Mouse (Mus musculus) mouse embryonic stem cell (cell line): ENCODE results near the gene Ppip5k1.
"Not testable (repeated sequence)": the region's sequence is repeated elsewhere in the genome, so short reads cannot be mapped to it uniquely, and the experiment has no call there.

Experiments used
- in situ Hi-C, 2 experiments: fragments of 300-500 bp; cut with MboI; formaldehyde crosslinking; loops; 1 replicate in 1 of 2; 3 replicates in 1 of 2; pipeline ENCODE4 v1.14.3; 2019 to 2020; ENCODE audit warnings: low sequenced_read_pairs in 2 of 2, low pct_unique_long_range_greater_than_20kb in 1 of 2, mixed read lengths in 1 of 2; ENCODE audit not compliant: unreplicated experiment in 1 of 2

Gene Ppip5k1

DNA sequence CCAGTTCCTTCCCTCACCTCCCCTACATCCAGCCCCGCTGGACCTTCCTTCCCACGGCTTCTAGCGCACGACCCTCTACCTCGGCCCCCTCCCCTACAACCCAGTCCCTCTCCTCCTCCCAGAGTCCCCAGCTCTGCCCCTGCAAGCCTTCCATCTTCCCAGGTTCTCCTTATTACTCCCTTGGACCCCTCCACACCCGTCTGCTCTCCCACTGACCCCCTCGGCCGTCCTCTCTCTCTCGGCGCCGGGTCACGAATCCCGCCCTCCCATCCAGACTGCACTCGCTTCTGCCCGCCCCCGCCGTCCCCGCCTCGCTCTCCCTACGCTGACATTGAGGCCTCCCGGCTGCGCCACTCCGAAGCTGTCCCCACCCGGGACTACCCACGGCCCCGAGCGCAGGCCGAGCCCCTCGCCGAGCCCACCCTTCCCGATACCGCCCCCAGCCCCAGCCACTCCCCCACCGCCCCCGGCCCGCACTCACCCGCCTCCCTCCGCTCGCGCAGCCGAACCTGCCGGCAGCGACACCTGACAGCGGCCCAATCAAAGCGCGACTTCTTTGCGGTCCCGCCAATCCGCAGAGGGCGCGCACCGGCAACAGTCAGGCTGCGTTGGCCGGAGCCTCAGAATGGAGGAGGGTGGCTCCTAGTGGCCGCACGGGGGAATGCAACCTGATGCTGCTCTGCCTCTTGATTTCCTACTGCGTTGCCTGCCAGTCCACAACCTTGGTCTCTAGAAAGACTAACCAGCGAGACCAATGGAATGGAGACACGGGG is at the start of gene Ppip5k1:
Gene Ppip5k1 (minus strand): TSS at position 577 of the 773 bp plus-strand sequence.
- in situ Hi-C loops, result no loop called here

DNA sequence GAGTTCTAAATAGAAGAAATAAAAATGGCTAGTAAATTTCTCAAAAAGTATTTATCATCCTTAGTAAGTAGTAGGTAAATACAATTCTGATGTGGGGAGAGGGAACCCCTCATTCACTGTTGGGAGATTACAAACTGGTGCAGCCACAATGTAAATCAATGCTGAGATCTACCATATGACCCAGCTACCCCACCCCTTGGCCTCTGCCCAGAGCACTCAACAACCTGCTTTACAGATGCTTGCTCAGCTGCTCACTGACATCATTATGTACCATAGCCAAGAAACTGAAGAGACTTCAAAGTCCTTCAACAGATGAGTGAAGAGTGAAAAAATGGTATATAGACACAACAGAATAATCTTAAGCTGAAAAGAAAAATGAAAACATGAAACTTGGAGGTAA is 48.1 kb upstream of the Ppip5k1 start:
- in situ Hi-C loops, result loop anchor here (10.0 kb wide), 2 partner anchors 218 to 228 kb away; partner anchors contain the start of genes Tubgcp4 (in 1 of the 2) and Zscan29 (in 1 of the 2)

DNA sequence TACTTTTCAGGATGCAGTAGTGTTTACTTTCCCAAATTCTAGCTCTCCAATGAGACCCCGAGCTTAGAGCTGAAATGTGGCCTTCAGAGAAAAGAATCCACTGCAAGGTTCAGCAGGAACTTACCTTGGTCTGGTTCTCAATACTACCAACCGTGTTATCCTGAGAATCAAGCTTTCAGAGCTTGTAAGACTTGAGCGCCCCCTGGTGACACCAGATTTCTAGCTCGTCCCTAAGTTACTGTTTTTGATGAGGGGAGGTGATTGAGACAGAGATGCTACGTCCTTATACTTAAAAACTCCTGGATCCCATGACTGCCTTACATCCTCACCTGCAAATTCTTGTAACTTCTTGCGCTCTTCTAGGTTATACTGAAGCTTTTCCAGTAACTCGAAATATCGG is 41.4 kb upstream of the Ppip5k1 start:
- in situ Hi-C loops, result no loop called here

DNA sequence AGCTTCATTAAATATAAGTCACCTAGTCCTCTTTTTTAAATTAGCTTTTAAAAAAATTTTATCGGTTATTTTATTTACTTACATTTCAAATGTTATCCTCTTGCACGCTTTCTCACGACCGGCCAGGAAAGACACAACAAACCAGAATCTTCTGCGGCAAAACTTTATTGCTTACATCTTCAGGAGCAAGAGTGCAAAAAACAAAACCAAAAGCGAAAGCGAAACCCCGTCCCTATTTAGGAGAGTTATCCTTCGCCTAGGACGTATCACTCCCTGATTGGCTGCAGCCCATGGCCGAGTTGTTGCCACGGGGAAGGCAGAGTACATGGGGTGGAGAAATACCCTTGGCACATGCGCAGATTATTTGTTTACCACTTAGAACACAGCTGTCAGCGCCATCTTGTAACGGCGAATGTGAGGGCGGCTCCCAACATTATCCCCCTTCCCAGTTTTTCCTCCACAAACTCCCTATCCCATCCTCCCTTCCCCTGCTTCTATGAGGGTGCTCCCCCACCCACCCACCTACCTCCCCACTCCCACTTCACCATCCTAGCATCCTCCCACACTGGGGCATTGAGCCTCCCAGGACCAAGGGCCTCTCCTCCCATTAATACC is 31.9 kb upstream of the Ppip5k1 start, which contains the start of gene Strc:
Gene Strc (minus strand): TSS at position 208 of the 615 bp plus-strand sequence.
- in situ Hi-C loops, result not testable (repeated sequence)

DNA sequence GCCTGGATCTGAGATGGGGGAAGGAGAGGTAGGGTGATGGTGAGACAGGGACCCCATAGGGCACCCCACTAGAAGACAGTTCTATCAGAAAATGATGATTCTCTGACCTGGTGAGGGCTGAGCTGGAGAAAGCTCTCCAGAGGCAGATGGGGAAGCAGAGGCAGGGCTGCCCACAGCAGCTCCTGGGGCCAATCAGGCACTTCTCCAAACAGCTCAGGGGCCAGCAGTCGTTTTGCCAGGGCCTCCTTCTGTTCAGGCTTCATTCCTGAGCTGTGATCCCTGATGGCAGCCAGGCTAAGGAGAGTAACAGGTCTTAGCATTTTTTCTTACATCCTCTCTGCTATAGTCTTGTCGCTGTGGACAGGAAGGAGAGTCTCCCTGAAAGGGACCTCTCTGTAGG is 19.6 kb upstream of the Ppip5k1 start:
- in situ Hi-C loops, result no loop called here

DNA sequence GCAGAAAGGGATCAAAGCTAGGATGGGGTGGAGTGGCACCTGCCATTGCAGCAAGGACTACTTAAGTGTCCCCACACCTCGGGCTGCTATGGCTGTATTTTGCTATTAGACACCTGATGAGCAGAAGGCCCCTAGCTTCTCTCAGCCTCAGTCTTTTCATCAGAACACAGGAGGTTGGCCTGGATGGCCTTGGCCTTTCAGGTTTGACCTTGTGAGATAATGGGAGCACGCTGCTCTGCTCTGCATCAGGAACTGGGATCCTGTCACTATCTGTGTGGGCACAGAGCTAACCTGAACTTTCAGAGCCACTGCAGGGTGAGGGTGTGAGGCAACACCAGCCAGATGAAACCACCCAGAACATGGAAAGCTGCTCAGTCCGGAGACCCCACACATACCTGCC is 17.1 kb upstream of the Ppip5k1 start:
- in situ Hi-C loops, result no loop called here

DNA sequence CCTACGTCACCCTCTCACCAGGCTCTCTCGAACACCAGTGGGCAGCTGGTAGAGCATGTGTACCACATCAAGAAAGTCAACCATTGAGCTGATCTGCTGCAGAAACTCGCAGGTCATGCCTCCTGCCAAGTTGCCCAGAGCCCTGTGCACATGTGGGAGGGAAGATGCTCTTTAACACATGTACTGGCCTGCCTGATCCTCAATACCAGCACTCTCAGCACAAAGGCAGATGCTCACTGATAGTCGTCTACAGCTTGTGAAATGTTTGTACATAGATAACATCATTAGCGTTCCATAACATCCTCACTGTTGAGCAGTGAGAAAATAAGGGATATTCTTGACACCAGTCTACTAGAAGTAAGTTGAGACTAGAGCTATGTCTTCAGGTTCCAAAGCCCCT is 15.7 kb upstream of the Ppip5k1 start:
- in situ Hi-C loops, result no loop called here

DNA sequence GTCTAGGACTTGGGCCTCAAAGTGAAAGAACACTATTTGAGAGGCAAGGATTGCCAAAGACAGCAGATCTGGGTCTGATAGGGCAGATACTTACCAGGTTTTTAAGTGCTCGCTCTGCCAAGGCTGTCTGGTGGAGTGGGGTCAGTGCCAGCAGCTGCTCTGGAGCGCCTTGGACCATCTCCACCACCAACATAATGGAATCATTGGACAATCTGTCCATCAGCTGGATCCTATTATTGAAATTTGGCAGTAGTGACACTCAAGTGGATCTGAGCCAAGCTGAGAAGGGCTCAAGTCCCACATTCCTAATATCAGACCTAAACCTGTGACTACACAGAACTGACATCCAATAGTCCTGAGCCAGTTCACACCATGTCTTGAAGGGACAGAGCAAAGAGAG is 13.6 kb upstream of the Ppip5k1 start:
- in situ Hi-C loops, result no loop called here

DNA sequence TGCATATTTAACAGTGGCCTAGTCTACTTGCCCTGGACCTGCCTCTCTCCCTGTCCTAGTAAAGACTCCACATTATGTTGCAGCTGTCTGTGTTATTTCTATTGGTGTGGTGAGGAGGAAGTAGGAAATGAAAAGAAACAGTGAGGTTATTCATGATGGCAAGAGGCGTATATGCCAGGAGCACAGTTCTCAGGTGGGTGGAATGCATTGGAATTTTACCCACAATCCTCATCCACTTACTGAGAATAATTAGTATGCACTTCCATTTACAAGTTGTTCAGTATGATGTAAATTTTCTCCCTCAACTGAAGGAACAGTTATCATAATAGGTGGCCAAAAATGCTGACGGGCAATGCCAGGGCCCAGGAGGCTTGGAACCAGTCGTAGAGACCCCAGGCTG is 8.5 kb upstream of the Ppip5k1 start:
- in situ Hi-C loops, result no loop called here

DNA sequence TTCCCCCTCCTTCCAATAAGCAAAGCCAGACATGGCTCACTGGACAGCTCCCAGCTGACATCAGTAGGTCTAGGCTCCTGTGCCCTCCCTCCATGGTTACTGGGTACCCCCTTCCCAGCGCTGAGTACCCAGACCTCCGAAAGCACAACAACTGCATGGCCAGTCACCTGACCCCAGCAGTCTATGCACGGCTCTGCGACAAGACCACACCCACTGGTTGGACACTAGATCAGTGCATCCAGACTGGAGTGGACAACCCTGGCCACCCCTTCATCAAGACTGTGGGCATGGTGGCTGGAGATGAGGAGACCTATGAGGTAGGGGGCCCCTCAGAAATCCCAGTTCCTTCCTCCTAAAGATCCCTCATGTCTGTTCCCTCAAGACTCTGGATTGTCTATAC is 4.3 kb upstream of the Ppip5k1 start:
- in situ Hi-C loops, result no loop called here

DNA sequence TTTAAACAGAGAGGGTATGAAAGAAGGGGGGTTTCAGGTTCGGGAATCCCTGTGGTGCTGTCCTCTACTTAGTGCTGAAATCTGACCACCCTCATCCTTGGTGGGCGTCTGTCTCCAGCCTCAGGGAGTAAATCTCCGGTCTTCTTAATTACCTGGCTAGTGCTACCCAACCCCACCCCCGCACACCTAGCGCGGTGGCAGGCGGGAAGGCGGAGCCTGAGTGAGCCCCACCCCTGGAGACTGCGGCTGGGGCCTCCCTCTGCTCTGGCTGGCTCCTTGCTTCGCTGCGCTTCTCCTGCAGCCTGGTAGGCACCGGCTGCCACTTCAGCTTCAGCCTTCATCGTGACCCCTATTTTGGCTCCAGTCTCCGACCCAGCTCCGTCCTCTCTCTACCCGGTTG is 3.2 kb upstream of the Ppip5k1 start:
- in situ Hi-C loops, result no loop called here

DNA sequence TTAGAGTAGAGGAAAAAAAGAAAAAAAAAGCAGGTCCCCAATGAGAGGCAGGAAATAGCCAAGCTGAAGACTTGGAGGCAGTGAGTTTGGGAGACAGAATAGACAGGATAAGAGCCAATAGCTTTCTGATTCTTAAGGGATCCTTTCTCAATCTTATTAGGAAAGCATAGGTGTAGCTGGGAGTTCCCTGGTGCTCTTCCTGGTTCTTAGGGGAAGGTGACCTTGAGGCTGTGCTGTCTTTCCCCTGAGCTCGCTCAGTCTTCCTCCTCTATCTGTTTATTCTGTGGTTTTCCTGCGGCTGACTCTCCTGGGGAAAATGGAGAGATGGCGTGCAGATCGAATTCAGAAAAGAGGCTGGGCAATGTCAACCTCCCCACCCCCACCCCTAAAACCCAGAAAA is 2.8 kb upstream of the Ppip5k1 start:
- in situ Hi-C loops, result no loop called here

DNA sequence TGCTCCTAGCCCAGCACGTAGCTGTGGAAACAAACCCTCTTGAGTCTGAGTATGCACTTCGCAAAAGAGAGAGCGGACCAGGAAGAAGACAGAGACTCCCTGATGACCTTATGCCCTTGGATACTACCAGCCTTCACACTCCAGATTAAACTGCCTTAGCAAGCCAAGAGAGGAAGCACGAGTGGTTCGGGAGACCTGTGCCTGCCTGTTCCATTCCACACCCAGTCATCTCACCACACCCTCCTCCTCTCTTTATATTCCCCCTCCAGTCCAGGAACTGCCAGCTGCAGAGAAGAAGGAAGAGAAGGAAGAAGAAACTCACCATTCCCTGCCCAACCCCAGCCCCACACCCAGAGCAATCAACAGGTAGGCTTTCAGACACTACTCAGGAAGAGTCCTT is 2.3 kb upstream of the Ppip5k1 start, which contains the start of gene Ckmt1:
Gene Ckmt1 (plus strand): TSS at position 221 of the 400 bp plus-strand sequence.
- in situ Hi-C loops, result no loop called here

DNA sequence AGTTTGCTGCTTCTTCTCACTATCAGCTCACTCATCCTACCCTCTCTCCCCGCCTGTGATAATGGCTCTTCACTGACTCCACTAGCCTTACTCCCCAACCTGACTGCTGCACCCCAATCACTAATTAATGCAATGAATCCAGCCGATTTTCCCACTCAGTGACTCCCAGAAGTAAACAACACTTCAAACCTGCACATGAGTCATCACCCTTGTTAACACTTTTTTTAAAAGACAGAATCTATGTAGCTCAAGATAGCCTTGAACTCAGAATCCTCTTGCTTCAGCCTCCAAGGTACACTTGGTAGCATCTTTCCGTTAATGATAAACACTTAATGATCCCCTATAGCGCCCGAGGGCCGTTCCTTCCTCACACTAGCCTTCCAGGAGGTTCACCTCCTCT is 818 bp downstream of the Ppip5k1 start:
- in situ Hi-C loops, result no loop called here

DNA sequence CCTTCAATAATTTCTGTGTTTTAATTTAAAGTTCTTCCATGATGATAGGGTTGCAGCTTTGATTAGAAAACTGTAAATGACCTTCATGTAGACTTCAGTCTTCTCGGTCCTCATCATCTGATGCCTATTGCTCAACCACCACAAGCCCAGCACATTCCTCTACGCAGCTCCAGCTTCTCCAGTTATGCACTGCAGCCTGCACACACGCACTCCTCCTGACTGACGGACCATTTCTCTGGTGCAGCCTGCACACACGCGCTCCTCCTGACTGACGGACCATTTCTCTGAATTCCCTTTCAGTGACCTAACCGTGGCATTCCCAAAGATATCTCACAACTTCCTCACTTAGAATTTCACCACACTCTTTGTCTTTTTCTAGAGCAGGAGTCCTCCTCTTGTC is 2.0 kb downstream of the Ppip5k1 start:
- in situ Hi-C loops, result no loop called here

DNA sequence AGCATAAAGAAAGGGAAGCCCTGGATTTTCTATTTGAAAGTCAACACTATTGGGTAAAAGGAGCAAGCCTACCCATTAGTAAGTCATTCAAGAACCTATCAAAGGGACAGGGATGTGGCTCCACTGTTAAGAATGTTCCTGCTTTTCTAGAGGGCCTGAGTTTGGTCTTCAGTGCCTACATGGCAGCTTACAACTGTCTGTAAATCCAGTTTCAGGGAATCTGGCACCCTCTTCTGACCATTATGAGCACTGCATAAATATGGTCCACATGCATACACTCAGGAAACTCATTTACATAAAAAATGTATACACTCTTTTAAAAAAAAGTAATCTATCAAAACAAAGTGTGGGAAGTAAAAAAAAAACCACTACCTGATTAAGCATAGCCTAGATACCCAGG is 16.1 kb downstream of the Ppip5k1 start:
- in situ Hi-C loops, result no loop called here

DNA sequence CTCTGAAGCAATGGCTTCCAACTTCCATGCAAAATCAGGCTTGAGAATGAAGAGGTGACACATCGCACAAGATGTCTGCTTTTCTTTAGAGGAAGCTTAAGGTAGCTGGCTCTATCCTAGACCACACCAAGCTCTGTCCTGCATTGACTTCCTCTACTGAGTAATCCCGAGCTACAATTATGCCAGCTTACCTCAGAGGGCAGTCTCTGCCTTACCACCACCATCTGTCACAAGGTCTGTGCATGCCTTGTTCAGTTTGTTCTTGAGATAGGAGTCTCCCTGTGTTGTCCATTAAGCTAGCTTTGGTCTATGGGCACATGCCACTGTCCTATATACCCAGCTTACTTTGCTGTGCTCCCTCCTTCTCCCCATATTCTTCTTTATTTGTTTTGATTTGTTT is 25.7 kb downstream of the Ppip5k1 start:
- in situ Hi-C loops, result no loop called here

DNA sequence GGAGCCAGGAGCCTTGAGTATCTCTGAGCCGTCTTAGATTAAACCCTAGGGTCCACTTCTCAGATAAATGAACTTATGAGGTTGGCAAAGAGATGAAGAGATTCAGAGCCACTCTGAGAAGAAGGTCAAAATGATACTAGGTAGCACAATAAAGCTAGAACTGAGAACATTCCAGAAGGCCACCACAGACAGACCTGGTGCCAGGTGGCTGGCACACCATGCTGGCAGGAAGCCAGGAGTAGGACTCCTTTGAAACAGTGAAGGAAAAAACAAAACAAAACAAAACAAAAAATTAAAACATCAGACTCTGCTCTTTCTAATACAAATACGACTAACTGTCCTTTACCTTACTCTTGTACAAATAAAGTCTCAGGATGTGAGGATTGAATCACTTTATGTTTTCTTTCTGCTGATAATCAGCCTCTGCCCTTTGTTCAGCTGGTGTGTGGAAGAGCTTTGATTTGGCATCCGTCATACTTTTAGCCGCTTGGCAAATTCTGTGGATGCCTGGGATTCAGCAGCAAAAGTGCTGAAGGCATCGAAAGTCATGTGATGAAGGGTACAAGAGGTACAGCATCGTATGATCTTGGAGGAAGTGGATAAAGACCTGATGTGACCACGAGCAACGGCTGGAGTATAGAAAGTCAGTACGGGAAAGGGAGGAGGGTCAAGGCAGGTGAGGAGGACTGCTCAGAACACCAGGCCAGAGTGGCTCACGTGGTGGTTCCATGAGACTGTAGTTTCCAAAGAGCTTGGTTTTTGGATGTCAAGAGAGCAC is 31.3 kb downstream of the Ppip5k1 start:
- in situ Hi-C loops, result no loop called here

DNA sequence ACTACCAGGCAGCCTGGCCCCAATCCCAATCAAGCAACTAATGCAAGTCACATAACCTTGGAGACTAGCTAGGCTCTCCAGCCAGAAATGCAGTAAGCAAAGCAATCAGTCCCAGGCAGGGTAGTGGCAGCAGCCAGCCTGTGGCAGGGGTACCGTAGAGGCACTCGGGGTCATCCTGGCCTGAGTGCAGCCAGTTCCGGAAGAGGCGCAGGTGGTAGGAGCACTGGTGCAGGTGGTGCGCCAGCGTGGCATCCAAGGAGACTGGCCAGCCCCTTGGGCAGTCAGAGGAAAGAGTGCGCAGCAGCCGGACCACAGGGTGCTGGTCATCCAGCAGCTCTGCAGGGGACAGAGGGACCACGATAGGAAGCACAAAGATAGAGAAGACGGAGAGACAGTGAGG is 32.2 kb downstream of the Ppip5k1 start:
- in situ Hi-C loops, result no loop called here
